In genomic region chr10:95598056-95598587, GRCm38 (mm10) we compare ENCODE assay signal across 25 mouse cellular contexts. TPM values are rescaled to one million over a fixed set of nuclear protein-coding genes. Genes with fewer than 3 reads are reported as not detected.
DNase-seq lines count a peak whose midpoint lies in the region; ATAC-seq and TF ChIP-seq lines count a peak whose summit lies in the region.
"Had no signal": no experiment of that assay in that cellular context is flagged by ENCODE, and none has a peak within 500 bp of the region (broad histone marks: within the 10 kb centered on the region; RNA-seq: fewer than 3 reads in every experiment).

No protein-coding gene starts in this region.

- H3K27ac ChIP-seq in heart, embryonic 12.5 days (ENCODE audit: poor library complexity, severe bottlenecking) = no peak overlapping the region
- H3K27ac ChIP-seq in heart, embryonic 10.5 days = no peak overlapping the region
- H3K27ac ChIP-seq in liver, embryonic 12.5 days = no peak overlapping the region
- no peak overlapping the region for H3K27ac ChIP-seq in liver, postnatal 0 days (ENCODE audit: low read depth)
- H3K27ac ChIP-seq in stomach, embryonic 16.5 days (ENCODE audit: low read length) = no peak overlapping the region
- no peak overlapping the region for H3K27ac ChIP-seq in forebrain, embryonic 15.5 days (replicated peaks)
- H3K27ac ChIP-seq: embryonic facial prominence, embryonic 12.5 days; forebrain, embryonic 12.5 days; gastrocnemius, adult 2 months; heart, embryonic 15.5 days; hindbrain, embryonic 12.5 days had no signal

- ATAC-seq in heart, embryonic 12.5 days (ENCODE audit: insufficient number of reproducible peaks, low FRiP score) = peak; percentile 82
- peak; percentile 53; the same call in 1 of the 2 replicates for ATAC-seq in liver, embryonic 12.5 days
- ATAC-seq in liver, postnatal 0 days = no peak
- peak; percentile 34; the same call in 1 of the 2 replicates for ATAC-seq in stomach, embryonic 16.5 days (ENCODE audit: insufficient read depth, low FRiP score)
- no peak for ATAC-seq in forebrain, embryonic 15.5 days (replicated peaks)
- ATAC-seq: activated CD4-positive, CD25-positive, alpha-beta regulatory T cell, adult 4 months; CD4-positive, CD25-positive, alpha-beta regulatory T cell, adult 4 months; forebrain, postnatal 0 days; hindbrain, embryonic 16.5 days had no signal

- peaks cover 5% of the 10 kb centered on the region; the same call in 1 of the 2 replicates for H3K4me1 ChIP-seq in heart, embryonic 12.5 days (replicated peaks)
- peaks cover 14% of the 10 kb centered on the region; the same call in 1 of the 2 replicates for H3K4me1 ChIP-seq in heart, embryonic 10.5 days
- H3K4me1 ChIP-seq in liver, embryonic 12.5 days = peaks cover 32% of the 10 kb centered on the region
- H3K4me1 ChIP-seq in liver, postnatal 0 days (ENCODE audit: insufficient read depth) = no peaks in the 10 kb centered on the region
- peaks cover 4% of the 10 kb centered on the region; the same call in 1 of the 2 replicates for H3K4me1 ChIP-seq in stomach, embryonic 16.5 days (ENCODE audit: control insufficient read depth, insufficient read depth, low read length)
- 0 out of 2 replicates have a peak, but pooled peaks cover 4% of the 10 kb centered on the region for H3K4me1 ChIP-seq in forebrain, embryonic 15.5 days
- H3K4me1 ChIP-seq: embryonic facial prominence, embryonic 12.5 days; hindbrain, embryonic 12.5 days had no signal

- no peaks in the 10 kb centered on the region for H3K36me3 ChIP-seq in heart, embryonic 12.5 days
- no peaks in the 10 kb centered on the region for H3K36me3 ChIP-seq in heart, embryonic 10.5 days
- H3K36me3 ChIP-seq in liver, embryonic 12.5 days = no peaks in the 10 kb centered on the region
- no peaks in the 10 kb centered on the region for H3K36me3 ChIP-seq in liver, postnatal 0 days (replicated peaks; ENCODE audit: insufficient read depth, low read length)
- H3K36me3 ChIP-seq in stomach, embryonic 16.5 days (ENCODE audit: control insufficient read depth, insufficient read depth, low read length) = no peaks in the 10 kb centered on the region
- no peaks in the 10 kb centered on the region for H3K36me3 ChIP-seq in forebrain, embryonic 15.5 days
- H3K36me3 ChIP-seq: embryonic facial prominence, embryonic 12.5 days; forebrain, embryonic 12.5 days; G1E; heart, embryonic 15.5 days; hindbrain, embryonic 12.5 days had no signal

- H3K9me3 ChIP-seq in heart, embryonic 12.5 days (replicated peaks) = no peaks in the 10 kb centered on the region
- H3K9me3 ChIP-seq in heart, embryonic 10.5 days = no peaks in the 10 kb centered on the region
- no peaks in the 10 kb centered on the region for H3K9me3 ChIP-seq in liver, embryonic 12.5 days (replicated peaks)
- H3K9me3 ChIP-seq in liver, postnatal 0 days (ENCODE audit: low read length) = no peaks in the 10 kb centered on the region
- H3K9me3 ChIP-seq in stomach, embryonic 16.5 days (replicated peaks; ENCODE audit: control insufficient read depth, low read length) = no peaks in the 10 kb centered on the region
- no peaks in the 10 kb centered on the region for H3K9me3 ChIP-seq in forebrain, embryonic 15.5 days
- H3K9me3 ChIP-seq: embryonic facial prominence, embryonic 12.5 days; forebrain, embryonic 12.5 days; G1E; heart, embryonic 15.5 days; hindbrain, embryonic 12.5 days had no signal

- TF ChIP-seq CTCF in liver, postnatal 0 days (IDR thresholded peaks at IDR 0.05; ENCODE audit: low read depth) = no peak

- no peak for DNase-seq in heart, embryonic 10.5 days (ENCODE audit: low spot score)
- DNase-seq in liver, postnatal 0 days = no peak
- DNase-seq in R1 (ENCODE audit: low read depth, low spot score) = peak; percentile 31
- no peak for DNase-seq in lung, adult 18-20 months
- DNase-seq: adrenal gland, postnatal 14 days; B cell, adult 2 months; cerebellum, adult 11-12 months; cerebellum, adult 9-10 months; cerebellum, postnatal 25 days; forebrain, postnatal 0 days; gastrocnemius, adult 2 months; gastrocnemius, postnatal 25 days; heart, postnatal 14 days had no signal

- no peak overlapping the region for H3K4me3 ChIP-seq in heart, embryonic 12.5 days
- no peak overlapping the region for H3K4me3 ChIP-seq in heart, embryonic 10.5 days
- H3K4me3 ChIP-seq in liver, embryonic 12.5 days = no peak overlapping the region
- no peak overlapping the region for H3K4me3 ChIP-seq in liver, postnatal 0 days (ENCODE audit: low read depth, low read length)
- H3K4me3 ChIP-seq in stomach, embryonic 16.5 days (replicated peaks; ENCODE audit: low read length) = no peak overlapping the region
- H3K4me3 ChIP-seq in forebrain, embryonic 15.5 days = no peak overlapping the region
- H3K4me3 ChIP-seq: embryonic facial prominence, embryonic 12.5 days; forebrain, embryonic 12.5 days; gastrocnemius, adult 2 months; heart, embryonic 15.5 days; hindbrain, embryonic 12.5 days had no signal

- WGBS in heart, embryonic 12.5 days = 76% methylated on average over 15 of the region's 15 CpGs
- WGBS in heart, embryonic 10.5 days = 83% methylated on average over 15 of the region's 15 CpGs
- 71% methylated on average over 15 of the region's 15 CpGs for WGBS in liver, embryonic 12.5 days (ENCODE audit: insufficient replicate concordance)
- 78% methylated on average over 15 of the region's 15 CpGs for WGBS in liver, postnatal 0 days (ENCODE audit: insufficient replicate concordance)
- WGBS in stomach, embryonic 16.5 days = 74% methylated on average over 15 of the region's 15 CpGs
- 64% methylated on average over 15 of the region's 15 CpGs for WGBS in forebrain, embryonic 15.5 days

- no peak for TF ChIP-seq EP300 in liver, postnatal 0 days (IDR thresholded peaks at IDR 0.05; ENCODE audit: low read depth)

- no peaks in the 10 kb centered on the region for H3K27me3 ChIP-seq in heart, embryonic 12.5 days (replicated peaks)
- H3K27me3 ChIP-seq in heart, embryonic 10.5 days (ENCODE audit: insufficient read depth, poor library complexity, severe bottlenecking) = no peaks in the 10 kb centered on the region
- peaks cover 7% of the 10 kb centered on the region; the same call in 1 of the 2 replicates for H3K27me3 ChIP-seq in liver, embryonic 12.5 days (replicated peaks)
- H3K27me3 ChIP-seq in liver, postnatal 0 days (ENCODE audit: insufficient read depth, low read length) = no peaks in the 10 kb centered on the region
- H3K27me3 ChIP-seq in stomach, embryonic 16.5 days (ENCODE audit: control insufficient read depth, insufficient read depth, low read length) = no peaks in the 10 kb centered on the region
- no peaks in the 10 kb centered on the region for H3K27me3 ChIP-seq in forebrain, embryonic 15.5 days
- H3K27me3 ChIP-seq: heart, embryonic 15.5 days had no signal

- no peak overlapping the region for H3K4me2 ChIP-seq in heart, embryonic 12.5 days
- no peak overlapping the region for H3K4me2 ChIP-seq in liver, embryonic 12.5 days
- no peak overlapping the region for H3K4me2 ChIP-seq in liver, postnatal 0 days (ENCODE audit: low read depth, low read length)
- H3K4me2 ChIP-seq in stomach, embryonic 16.5 days (ENCODE audit: low read depth, low read length) = no peak overlapping the region
- H3K4me2 ChIP-seq in forebrain, embryonic 15.5 days (replicated peaks) = no peak overlapping the region
- H3K4me2 ChIP-seq: embryonic facial prominence, embryonic 12.5 days; forebrain, embryonic 12.5 days; heart, embryonic 15.5 days; hindbrain, embryonic 12.5 days had no signal

- no peak overlapping the region for H3K9ac ChIP-seq in heart, embryonic 12.5 days
- H3K9ac ChIP-seq in liver, embryonic 12.5 days = no peak overlapping the region
- no peak overlapping the region for H3K9ac ChIP-seq in liver, postnatal 0 days (replicated peaks)
- no peak overlapping the region for H3K9ac ChIP-seq in stomach, embryonic 16.5 days (ENCODE audit: low read length)
- no peak overlapping the region for H3K9ac ChIP-seq in forebrain, embryonic 15.5 days (replicated peaks)
- H3K9ac ChIP-seq: embryonic facial prominence, embryonic 12.5 days; forebrain, embryonic 12.5 days; forebrain, postnatal 0 days; heart, embryonic 15.5 days; hindbrain, embryonic 12.5 days had no signal

RNA-seq across cellular contexts. Expression of gene Nudt4, which starts 34.2 kb away (rescaled TPM):
- polyA plus RNA-seq in heart, embryonic 12.5 days (2016; fragmentation: Nextera tagmentation; extraction: Ambion mirVana) = 152 and 155 TPM in 2 replicates
- 92.7 and 104 TPM in 2 replicates for polyA plus RNA-seq in heart, embryonic 10.5 days (2016; fragmentation: Nextera tagmentation; extraction: Ambion mirVana)
- 130 and 134 TPM in 2 replicates for polyA plus RNA-seq in liver, embryonic 12.5 days (2016; fragmentation: Nextera tagmentation; extraction: Ambion mirVana)
- 52.9 and 56.7 TPM in 2 replicates for polyA plus RNA-seq in liver, postnatal 0 days (2015; fragmentation: Nextera tagmentation; extraction: Ambion mirVana)
- 46.0 and 53.6 TPM in 2 replicates for polyA plus RNA-seq in stomach, embryonic 16.5 days (2015; fragmentation: Nextera tagmentation; extraction: Ambion mirVana)
- polyA plus RNA-seq in forebrain, embryonic 15.5 days (2015; fragmentation: Nextera tagmentation; extraction: Ambion mirVana) = 74.7 and 79.2 TPM in 2 replicates

Comparison
In these comparisons a context has a peak if more than half of its experiments do, and no peak if none do; other contexts are left out.
1. ATAC-seq: peak in heart, embryonic 12.5 days (single experiment), liver, embryonic 12.5 days (single experiment) and stomach, embryonic 16.5 days (single experiment); none in liver, postnatal 0 days (single experiment) and forebrain, embryonic 15.5 days (single experiment).